Mouse (Mus musculus): ENCODE measurements around the gene Pstpip1. TPM values are rescaled to one million over a fixed set of nuclear protein-coding genes. Genes with fewer than 3 reads are reported as not detected.

Pstpip1 gene
- total RNA-seq, 4 experiments from 2014 or later, result 0.97 to 2.0 (median 1.1) TPM

DNA sequence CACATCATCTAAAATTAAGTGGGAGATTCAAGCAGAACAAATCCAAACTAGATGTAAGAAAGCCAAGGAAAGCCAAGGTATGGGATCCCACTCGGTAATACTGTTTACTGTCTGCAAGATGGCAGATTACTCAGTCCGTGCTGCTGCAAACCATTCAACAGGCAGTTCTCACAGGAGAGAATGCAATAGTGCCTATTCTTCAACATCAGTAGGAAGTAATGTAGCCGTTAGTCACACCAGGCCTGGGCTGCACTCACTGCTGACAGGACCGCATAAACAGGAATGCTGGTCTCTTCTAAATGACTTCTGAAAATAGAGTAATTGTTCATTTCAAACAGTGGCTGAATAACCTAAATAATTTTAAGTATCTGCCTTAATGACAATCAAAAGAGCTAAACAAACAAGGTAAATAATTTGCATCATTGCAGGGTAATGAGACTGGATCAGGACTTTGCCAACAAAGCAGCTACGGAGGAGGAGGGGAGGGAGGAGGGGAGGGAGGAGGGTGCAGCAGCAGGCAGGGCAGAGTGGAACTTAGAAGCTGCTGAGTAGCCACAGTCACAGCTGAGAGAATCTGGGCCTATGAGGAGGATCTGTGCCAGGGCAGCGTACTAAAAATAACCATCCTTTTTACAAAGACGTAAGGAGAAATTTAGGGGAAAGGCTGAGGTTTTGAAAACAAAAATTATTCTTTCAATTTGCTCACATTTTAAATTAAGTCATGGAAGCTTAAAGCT, 62.2 kb downstream of the Pstpip1 start:
- DNase-seq (ENCODE audit: low spot score), result peak; percentile 55

DNA sequence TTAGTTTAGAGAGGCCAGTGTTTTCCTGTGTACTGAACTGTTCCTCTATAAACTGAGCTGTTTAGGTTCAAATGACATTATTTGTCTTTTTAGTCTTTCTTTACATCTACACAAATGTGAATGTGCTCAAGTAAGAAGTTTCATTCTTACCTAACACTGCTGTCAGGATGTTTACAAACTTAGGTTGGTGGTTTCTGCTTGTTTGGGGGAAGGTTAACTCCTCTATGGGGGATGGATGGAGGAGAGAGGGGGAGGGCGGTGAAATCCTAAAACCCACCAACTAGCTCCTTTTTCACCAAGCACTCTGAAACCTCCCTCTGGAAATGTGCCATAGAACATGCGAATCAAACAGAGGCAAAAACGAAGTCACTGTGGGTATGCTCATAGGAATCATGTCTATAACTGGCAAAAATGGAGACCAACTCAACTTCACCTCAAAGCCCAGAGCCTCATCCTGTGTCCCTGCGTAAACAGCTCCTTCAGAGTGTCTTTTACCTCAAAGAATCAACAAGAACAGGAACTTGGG, 62.8 kb downstream of the Pstpip1 start:
- no peak for DNase-seq (ENCODE audit: low spot score)

DNA sequence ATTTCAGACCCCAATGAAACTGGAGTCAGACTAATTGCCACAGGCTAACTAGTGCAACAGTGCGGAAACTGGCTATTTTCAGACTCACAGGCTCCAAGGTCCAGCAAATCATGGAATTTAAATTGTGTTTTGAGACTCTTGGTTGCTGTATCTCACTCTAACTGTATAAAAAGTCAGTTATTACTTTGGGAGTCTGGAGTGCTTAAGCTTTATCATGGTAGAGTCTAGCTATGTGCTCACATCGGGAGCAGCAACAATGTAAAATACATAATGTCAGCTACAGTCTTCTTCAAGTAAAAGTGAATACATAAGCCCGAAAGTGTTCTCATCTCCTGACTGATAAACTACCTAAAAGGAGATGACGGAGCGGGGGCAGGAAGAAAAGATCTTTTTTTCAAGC, 64.8 kb downstream of the Pstpip1 start:
- DNase-seq (ENCODE audit: low spot score), result no peak

DNA sequence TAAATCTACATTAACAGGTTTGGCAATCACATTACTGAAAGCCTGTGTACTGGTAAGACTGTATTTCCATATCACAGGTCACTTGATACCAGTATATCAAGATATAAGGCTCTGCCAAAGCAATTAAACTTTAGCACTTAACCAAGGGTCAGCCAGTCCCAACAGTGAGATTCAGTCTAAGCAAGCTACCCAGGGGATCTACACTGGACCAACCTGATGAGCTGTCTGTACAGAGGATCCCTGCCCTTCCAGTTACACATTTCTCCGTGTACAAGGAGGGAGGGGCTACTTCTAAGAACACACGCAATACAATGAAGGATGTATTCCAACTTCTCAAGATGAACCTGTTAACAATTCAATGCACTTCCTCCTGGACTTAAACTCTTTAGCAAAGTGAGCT, 68.3 kb downstream of the Pstpip1 start:
- DNase-seq (ENCODE audit: low spot score), result no peak

DNA sequence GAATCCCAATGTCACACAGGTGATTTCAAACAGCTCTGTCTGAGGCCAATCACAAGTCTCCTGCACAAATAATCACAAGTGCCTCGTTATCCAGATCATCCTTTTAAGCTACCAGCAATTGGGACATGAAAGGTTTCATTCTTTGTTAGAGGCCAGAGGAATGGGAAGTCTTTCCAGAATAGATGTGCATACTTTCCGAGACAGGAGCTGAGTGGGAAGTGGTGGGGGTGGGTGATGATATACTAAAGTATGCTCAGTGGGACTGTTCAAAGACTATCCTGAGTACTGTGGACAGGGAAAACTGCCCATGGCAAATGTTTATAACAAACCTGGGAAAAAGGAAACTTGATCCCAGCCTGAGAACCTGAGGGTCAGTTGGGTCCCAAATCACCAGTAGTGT, 69.7 kb downstream of the Pstpip1 start:
- DNase-seq (ENCODE audit: low spot score), result no peak

DNA sequence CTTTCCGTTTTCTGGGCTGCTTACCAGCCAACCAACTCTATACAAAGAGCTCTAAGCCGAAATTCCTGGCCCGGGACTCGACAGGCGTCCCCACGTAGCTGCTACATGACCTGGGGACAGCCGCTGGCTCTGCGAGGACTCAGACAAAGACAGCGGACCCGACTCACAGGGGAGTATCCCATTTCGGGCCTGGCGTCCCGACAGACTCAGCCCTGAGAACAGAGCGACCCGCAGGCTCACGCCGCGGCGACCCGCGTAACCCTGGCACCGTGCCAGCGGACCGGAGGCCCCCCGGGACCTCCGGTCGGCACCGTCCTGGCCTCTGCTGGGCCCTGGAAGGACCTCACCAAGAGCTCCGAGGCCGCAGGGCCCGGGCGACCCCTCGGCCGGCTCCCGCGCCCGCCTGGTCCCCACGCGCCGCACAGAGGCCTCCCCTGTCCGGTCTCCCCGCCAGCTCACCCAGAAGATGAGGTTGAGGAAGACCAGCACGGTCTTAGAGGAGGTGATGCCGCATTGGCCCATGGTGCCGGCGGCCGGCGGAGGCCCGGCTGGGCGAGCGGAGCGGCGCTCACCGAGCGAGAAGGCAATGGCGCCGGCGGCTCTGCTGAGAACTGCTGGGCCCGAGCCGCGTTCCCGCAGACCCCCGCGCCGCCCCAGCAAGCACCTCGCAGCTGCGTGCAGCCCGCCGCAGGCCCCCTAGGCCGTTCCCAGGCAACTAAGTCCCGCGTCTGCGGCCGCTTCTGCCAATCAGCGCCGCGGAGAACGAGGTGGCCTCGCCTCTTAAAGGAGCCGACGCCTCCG, 70.8 kb downstream of the Pstpip1 start:
- DNase-seq (ENCODE audit: low spot score), result peak; percentile 87

DNA sequence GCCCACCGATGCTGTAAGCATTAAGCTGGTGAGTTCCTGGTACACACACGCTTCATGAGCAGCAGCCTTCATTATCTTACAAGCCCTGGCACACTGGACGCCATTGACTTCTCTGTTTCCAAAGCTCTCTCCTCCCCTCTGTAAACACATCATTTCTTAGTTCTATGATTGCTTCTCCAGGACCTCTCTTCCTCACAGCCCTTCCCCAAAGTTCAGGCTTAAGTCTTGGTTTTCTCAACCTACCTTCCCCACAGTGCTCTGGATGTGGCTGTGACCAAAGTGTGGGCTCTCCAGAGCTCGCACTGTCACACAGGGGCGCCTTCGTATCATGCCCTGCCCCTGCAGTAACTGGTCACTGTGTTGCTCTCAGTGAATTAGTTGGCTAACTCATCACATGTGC, 75.6 kb downstream of the Pstpip1 start, which contains the start of gene Tspan3:
Tspan3 (minus strand) TSS at position 101 of the 400 bp plus-strand sequence.
- no peak for DNase-seq (ENCODE audit: low spot score)

DNA sequence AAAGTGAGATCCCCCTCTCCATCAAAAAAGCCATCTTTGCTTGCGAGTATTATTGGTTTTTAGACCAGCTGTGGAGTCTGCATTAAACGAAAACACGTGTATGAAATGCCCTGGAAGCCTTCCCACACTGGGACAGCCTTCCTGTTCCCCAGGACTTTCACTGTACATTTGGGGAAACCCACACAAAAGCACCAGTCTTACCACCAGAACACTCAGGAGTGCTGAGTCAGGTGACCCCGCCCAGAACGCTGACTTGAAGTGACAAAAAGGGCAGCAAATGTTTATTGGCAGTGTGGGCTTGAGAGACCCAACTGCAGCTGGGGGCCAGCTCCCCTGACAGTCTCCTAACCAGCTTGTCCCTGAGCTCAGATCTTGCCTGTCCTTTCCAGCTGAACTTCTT, 76.4 kb downstream of the Pstpip1 start:
- DNase-seq (ENCODE audit: low spot score), result no peak

DNA sequence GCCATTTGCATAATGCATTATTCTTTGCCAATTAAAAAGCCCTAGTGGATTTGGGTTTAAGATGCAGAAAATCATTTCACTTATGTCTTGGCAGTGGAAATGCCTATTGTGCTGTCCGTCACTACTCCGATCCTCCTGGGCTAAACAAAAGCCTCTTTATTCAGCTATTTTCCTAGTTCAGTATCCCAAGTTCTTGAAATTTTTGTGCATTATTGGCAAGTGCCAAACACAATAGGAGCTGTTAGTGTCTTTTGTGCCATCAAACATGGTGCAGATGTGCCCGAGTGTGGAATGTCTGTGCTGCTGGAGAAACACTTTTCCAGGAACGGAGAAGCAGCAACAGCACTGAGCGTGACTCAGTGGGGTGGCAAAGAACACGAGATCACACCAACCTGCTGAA, 77.9 kb downstream of the Pstpip1 start:
- no peak for DNase-seq (ENCODE audit: low spot score)

DNA sequence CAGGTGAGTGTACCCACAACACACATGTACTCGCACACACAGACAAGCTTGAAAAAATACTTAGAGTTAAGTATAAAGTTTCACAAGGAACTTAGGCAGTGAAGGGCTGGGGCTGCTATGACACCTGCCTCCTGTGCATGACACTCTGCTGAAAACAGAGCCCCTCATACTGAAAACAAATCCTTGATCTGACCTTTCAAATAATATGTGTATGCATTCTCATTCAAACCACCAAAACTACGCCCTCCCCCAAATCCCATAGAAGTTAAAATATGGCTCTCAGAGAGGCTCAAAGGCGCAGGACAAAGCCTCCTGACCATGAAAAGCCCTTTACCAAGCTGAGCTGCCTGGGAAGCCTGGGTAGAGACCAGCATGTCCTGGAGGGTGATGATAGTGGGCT, 85.6 kb downstream of the Pstpip1 start:
- DNase-seq (ENCODE audit: low spot score), result no peak

DNA sequence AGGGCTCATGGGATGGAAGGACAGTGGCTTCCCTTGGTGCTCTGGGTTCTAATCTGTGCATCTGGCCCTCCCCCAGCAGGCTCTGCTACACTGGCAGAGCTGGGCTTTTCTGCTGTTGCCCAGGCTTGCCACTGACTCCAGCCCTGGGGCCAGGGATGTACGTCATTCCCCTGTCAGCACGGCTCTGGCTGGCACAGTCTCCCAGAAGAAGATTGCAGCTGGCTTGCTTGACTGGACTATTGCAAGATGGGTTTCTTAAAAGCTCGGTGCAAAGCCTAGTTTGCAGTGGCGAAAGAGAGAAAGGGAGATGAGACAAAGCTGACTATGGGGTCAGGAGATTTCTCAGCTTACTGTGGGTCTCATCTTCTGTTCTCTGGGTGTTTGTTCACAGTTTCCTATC, 87.6 kb downstream of the Pstpip1 start:
- no peak for DNase-seq (ENCODE audit: low spot score)

Other genes with a start within 250 kb of the Pstpip1 start
- gene Scaper, start 151.8 kb upstream of the Pstpip1 start, total RNA-seq (2022), result 10 to 100 TPM; 17.3 to 20.1 (median 18.1) TPM
- not detected for gene 4930563M21Rik, start 79.4 kb upstream of the Pstpip1 start, total RNA-seq (2022)
- gene Rcn2, start 48.1 kb upstream of the Pstpip1 start, total RNA-seq (2022), result 10 to 100 TPM; 30.5 to 33.8 (median 31.8) TPM
- gene Tspan3, start 75.5 kb downstream of the Pstpip1 start, total RNA-seq (2022), result 100 to 1,000 TPM; 189 to 223 (median 201) TPM